Mouse (Mus musculus): ENCODE data around the gene Zdhhc14. TPM values are rescaled to one million over a fixed set of nuclear protein-coding genes. Genes with fewer than 3 reads are reported as not detected.

Gene Zdhhc14
- total and polyA plus RNA-seq, 3 experiments: 0.34 to 1.3 (median 0.35) TPM

- DNase-seq (ENCODE audit: extremely low read depth): no peak
- H3K27ac ChIP-seq (ENCODE audit: insufficient read depth, low read depth): peak overlapping the region; percentile 53
- H3K4me1 ChIP-seq (ENCODE audit: control insufficient read depth in 1 of 2, insufficient read depth in 2 of 2): peaks cover 50 to 75% of the 10 kb centered on the region in 2 experiments
- H3K79me2 ChIP-seq (replicated peaks; ENCODE audit: control insufficient read depth, extremely low read depth, insufficient read depth, poor library complexity, severe bottlenecking): no peaks in the 10 kb centered on the region
- H3K4me3 ChIP-seq (replicated peaks in 1 of 3; ENCODE audit: low read depth in 2 of 3, low read length in 2 of 3, poor library complexity in 1 of 3): peak overlapping the region; percentile 40 to 65 (median 59)
- H3K9ac ChIP-seq (ENCODE audit: insufficient read depth, low read depth): peak overlapping the region; percentile 79
- peaks cover 0 to 4% of the 10 kb centered on the region in 2 experiments for H3K36me3 ChIP-seq (replicated peaks in 1 of 2; ENCODE audit: control insufficient read depth in 1 of 2, insufficient read depth in 1 of 2, low read length in 1 of 2)
- in situ Hi-C loops (cut with MboI; ENCODE audit: low pct_ligation_motif_present, low pct_unique_long_range_greater_than_20kb, low sequenced_read_pairs): loop anchor here (5.0 to 10.0 kb wide), 4 partner anchors 33 to 206 kb away; no protein-coding TSS in a partner anchor
- no peaks in the 10 kb centered on the region for H3K27me3 ChIP-seq (replicated peaks)
- no peaks in the 10 kb centered on the region for H3K9me3 ChIP-seq (replicated peaks; ENCODE audit: low read length)
- dilution Hi-C loops (cut with MboI; ENCODE audit: extremely low pct_ligation_motif_present, extremely low pct_unique_long_range_greater_than_20kb, low sequenced_read_pairs): no loop called here
- H3K4me2 ChIP-seq (ENCODE audit: insufficient read depth, low read depth, poor library complexity, severe bottlenecking): peak overlapping the region; percentile 67
- TF ChIP-seq ZKSCAN1 (IDR thresholded peaks at IDR 0.05; ENCODE audit: borderline replicate concordance, low read depth, low read length) (no peak), ZMIZ1 (IDR thresholded peaks at IDR 0.05; ENCODE audit: low read depth, low read length) (no peak), POLR2AphosphoS2 (IDR thresholded peaks at IDR 0.05; ENCODE audit: low read depth, low read length) (no peak), IRF4 (IDR thresholded peaks at IDR 0.05; ENCODE audit: low read depth, low read length) (no peak), BHLHE40 (IDR thresholded peaks at IDR 0.05; ENCODE audit: low read depth, low read length) (no peak), TCF12 (IDR thresholded peaks at IDR 0.05; ENCODE audit: low read depth, low read length) (no peak), NRF1 (IDR thresholded peaks at IDR 0.05; ENCODE audit: low read depth, low read length) (no peak), JUN (IDR thresholded peaks at IDR 0.05; ENCODE audit: insufficient read depth, low read depth, low read length) (no peak), JUND (conservative IDR thresholded peaks at IDR 0.05; ENCODE audit: low read depth, low read length) (no peak), ZC3H11A (IDR thresholded peaks at IDR 0.05; ENCODE audit: low read depth, low read length) (no peak), MAFK (IDR thresholded peaks at IDR 0.05; ENCODE audit: insufficient replicate concordance, low read length) (no peak), GABPA (IDR thresholded peaks at IDR 0.05; ENCODE audit: insufficient replicate concordance, low read depth, low read length) (no peak), SMC3 (IDR thresholded peaks at IDR 0.05; ENCODE audit: low read depth, low read length) (no peak)
Measured at GRCm38 (mm10) chr17:5798900-5799299, 306.5 kb downstream of the Zdhhc14 start.

- H3K4me3 ChIP-seq (replicated peaks in 1 of 3; ENCODE audit: low read depth in 2 of 3, low read length in 2 of 3, poor library complexity in 1 of 3): peak overlapping the region; percentile 23 to 59 (median 40)
- no peak for TF ChIP-seq ETS1 (conservative IDR thresholded peaks at IDR 0.05; ENCODE audit: low read depth, low read length)
- no peaks in the 10 kb centered on the region for H3K79me2 ChIP-seq (replicated peaks; ENCODE audit: control insufficient read depth, extremely low read depth, insufficient read depth, poor library complexity, severe bottlenecking)
- in situ Hi-C loops (cut with MboI; ENCODE audit: low pct_ligation_motif_present, low pct_unique_long_range_greater_than_20kb, low sequenced_read_pairs) (loop anchor here (5.0 to 10.0 kb wide), 4 partner anchors 33 to 205 kb away; no protein-coding TSS in a partner anchor), dilution Hi-C loops (cut with MboI; ENCODE audit: extremely low pct_ligation_motif_present, extremely low pct_unique_long_range_greater_than_20kb, low sequenced_read_pairs) (no loop called here)
- H3K4me2 ChIP-seq (ENCODE audit: insufficient read depth, low read depth, poor library complexity, severe bottlenecking): peak overlapping the region; percentile 67
- H3K27ac ChIP-seq (ENCODE audit: insufficient read depth, low read depth): peak overlapping the region; percentile 34
- peaks cover 0 to 4% of the 10 kb centered on the region in 2 experiments for H3K36me3 ChIP-seq (replicated peaks in 1 of 2; ENCODE audit: control insufficient read depth in 1 of 2, insufficient read depth in 1 of 2, low read length in 1 of 2)
- no peaks in the 10 kb centered on the region for H3K9me3 ChIP-seq (replicated peaks; ENCODE audit: low read length)
- H3K27me3 ChIP-seq (replicated peaks): no peaks in the 10 kb centered on the region
- no peak for DNase-seq (ENCODE audit: extremely low read depth)
- H3K4me1 ChIP-seq (ENCODE audit: control insufficient read depth in 1 of 2, insufficient read depth in 2 of 2): peaks cover 55 to 81% of the 10 kb centered on the region in 2 experiments
- H3K9ac ChIP-seq (ENCODE audit: insufficient read depth, low read depth): peak overlapping the region; percentile 79
Measured at GRCm38 (mm10) chr17:5799396-5800021, 307.2 kb downstream of the Zdhhc14 start.

Measured in CH12.LX (cell line).